Mouse (Mus musculus): ENCODE measurements around the gene Bpifc. TPM values are rescaled to one million over a fixed set of nuclear protein-coding genes. Genes with fewer than 3 reads are reported as not detected.

Bpifc gene
- polyA plus RNA-seq, 1 experiment: 0.38 TPM

- TF ChIP-seq POLR2A (IDR thresholded peaks at IDR 0.05; ENCODE audit: control insufficient read depth, low read depth, low read length) (0 out of 2 replicates have a peak, but pooled peaks have one; percentile 15), CTCF (IDR thresholded peaks at IDR 0.05; ENCODE audit: control insufficient read depth, insufficient read depth, insufficient replicate concordance, low read depth, low read length) (peak; percentile 80)
- Histone ChIP-seq H3K27me3 (ENCODE audit: control insufficient read depth, insufficient read depth, low read length) (no peaks in the 10 kb centered on the region), H3K4me3 (ENCODE audit: control insufficient read depth, low read depth, low read length) (peak overlapping the region; percentile 74), H3K4me1 (ENCODE audit: control insufficient read depth, insufficient read depth, low read length) (peaks cover 5% of the 10 kb centered on the region), H3K36me3 (ENCODE audit: control insufficient read depth, insufficient read depth, low read length) (no peaks in the 10 kb centered on the region), H3K27ac (ENCODE audit: control insufficient read depth, insufficient read depth, low read depth, low read length) (peak overlapping the region; percentile 25; the same call in 1 of the 2 replicates)
Measured at GRCm38 (mm10) chr10:85928499-85929207, 83.0 kb downstream of the Bpifc start.

DNA sequence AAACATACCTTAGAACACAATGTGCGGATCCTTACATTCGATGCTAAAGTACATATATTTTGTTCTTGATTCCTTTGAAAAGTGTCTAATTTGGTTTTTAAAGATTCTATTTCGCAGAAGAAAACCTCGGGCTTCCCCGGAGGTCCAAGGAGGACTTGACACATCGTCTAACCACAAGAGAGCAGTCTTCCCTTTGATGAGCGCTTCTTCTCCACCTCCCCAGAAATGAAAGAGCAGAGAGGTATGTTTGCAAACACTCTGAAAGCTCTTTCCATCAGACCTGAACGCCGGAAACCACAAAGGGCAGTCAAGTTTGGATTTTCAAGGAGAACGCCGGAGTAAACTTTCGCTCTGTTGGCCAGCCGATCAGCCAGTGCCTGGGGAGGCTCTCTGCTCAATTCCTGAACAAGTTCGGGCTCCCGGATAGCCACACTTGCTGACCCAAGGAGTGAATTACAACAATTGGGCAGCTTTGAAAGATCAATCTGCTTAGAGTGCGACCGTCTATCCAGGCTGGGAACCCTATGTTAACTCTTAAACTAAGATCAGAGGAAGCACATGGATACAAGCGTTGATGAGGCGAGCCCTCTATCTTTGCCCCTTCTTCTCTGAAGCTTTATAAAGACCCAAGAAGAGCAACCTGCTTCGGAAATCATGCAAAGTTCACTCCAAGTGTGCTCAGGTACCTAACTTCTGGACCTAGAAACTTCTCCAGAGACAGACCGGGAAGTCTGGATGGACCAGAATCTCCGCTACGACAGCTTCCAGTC, 83.8 kb downstream of the Bpifc start, which contains the start of gene Ascl4:
Gene Ascl4, plus strand, starts transcription at position 6 of the 770 bp plus-strand sequence.
- no peak within 1 kb of the TSS for H3K27ac ChIP-seq (ENCODE audit: control insufficient read depth, insufficient read depth, low read depth, low read length)
- TF ChIP-seq CTCF (IDR thresholded peaks at IDR 0.05; ENCODE audit: control insufficient read depth, insufficient read depth, insufficient replicate concordance, low read depth, low read length) (no peak), POLR2A (IDR thresholded peaks at IDR 0.05; ENCODE audit: control insufficient read depth, low read depth, low read length) (no peak)

GRCm38 (mm10) chr10:85916498-85917309, 95.0 kb downstream of the Bpifc start, which contains the start of gene Prdm4:
TSS of gene Prdm4 (minus strand) at chr10:85917142.
- Histone ChIP-seq H3K4me3 (ENCODE audit: control insufficient read depth, low read depth, low read length) (peak within 1 kb of the TSS; percentile 96), H3K4me1 (ENCODE audit: control insufficient read depth, insufficient read depth, low read length) (peaks cover 3% of the 10 kb centered on the region), H3K27me3 (ENCODE audit: control insufficient read depth, insufficient read depth, low read length) (no peaks in the 10 kb centered on the region), H3K27ac (ENCODE audit: control insufficient read depth, insufficient read depth, low read depth, low read length) (peak within 1 kb of the TSS; percentile 45), H3K36me3 (ENCODE audit: control insufficient read depth, insufficient read depth, low read length) (no peaks in the 10 kb centered on the region; the same call in 1 of the 2 replicates)
- TF ChIP-seq POLR2A (IDR thresholded peaks at IDR 0.05; ENCODE audit: control insufficient read depth, low read depth, low read length): peak; percentile 75
- TF ChIP-seq CTCF (IDR thresholded peaks at IDR 0.05; ENCODE audit: control insufficient read depth, insufficient read depth, insufficient replicate concordance, low read depth, low read length): peak; percentile 4; the same call in 1 of the 2 replicates

More for the DNA sequence above, 83.8 kb downstream of the Bpifc start, which contains the start of gene Ascl4:
- Histone ChIP-seq H3K27me3 (ENCODE audit: control insufficient read depth, insufficient read depth, low read length) (no peaks in the 10 kb centered on the region), H3K4me1 (ENCODE audit: control insufficient read depth, insufficient read depth, low read length) (peaks cover 5% of the 10 kb centered on the region), H3K36me3 (ENCODE audit: control insufficient read depth, insufficient read depth, low read length) (no peaks in the 10 kb centered on the region), H3K4me3 (ENCODE audit: control insufficient read depth, low read depth, low read length) (peak within 1 kb of the TSS; percentile 74)

Other genes with a start within 250 kb of the Bpifc start
- gene Pwp1, start 182.4 kb downstream of the Bpifc start, polyA plus RNA-seq (2012; rRNA removed): 15.0 and 15.6 TPM in 2 replicates
- 47.3 and 48.5 TPM in 2 replicates for gene Prdm4, start 94.8 kb downstream of the Bpifc start, polyA plus RNA-seq (2012; rRNA removed)
- gene Ascl4, start 84.2 kb downstream of the Bpifc start, polyA plus RNA-seq (2012; rRNA removed): 0.14 TPM in 1 of 2 replicates, not detected in the other
- 27.2 and 30.1 TPM in 2 replicates for gene Rtcb, start 54.1 kb downstream of the Bpifc start, polyA plus RNA-seq (2012; rRNA removed)
- 32.4 and 36.8 TPM in 2 replicates for gene Fbxo7, start 10.1 kb upstream of the Bpifc start, polyA plus RNA-seq (2012; rRNA removed)